Mouse (Mus musculus) ES-E14 (cell line): ENCODE results near the gene Ksr1. TPM values are rescaled to one million over a fixed set of nuclear protein-coding genes. Genes with fewer than 3 reads are reported as not detected.
A peak's percentile ranks its signal among the peaks of the same experiment; 100 is the strongest.

Source experiments
- DNase-seq: peaks from one replicate; pipeline ENCODE4 v3.0.0-alpha.2; 2013; ENCODE audit warnings: low read depth, low spot score
- H3K27ac ChIP-seq: 2 replicates; pipeline ENCODE4 v1.5.1; 2012; ENCODE audit warnings: low read depth, mild to moderate bottlenecking, low read length, moderate library complexity, mixed read lengths; ENCODE audit not compliant: poor library complexity, insufficient read depth, severe bottlenecking
- H3K36me3 ChIP-seq: 2 replicates; pipeline ENCODE4 v1.6.1; 2012; ENCODE audit warnings: mild to moderate bottlenecking, low read length, moderate library complexity, mixed read lengths; ENCODE audit not compliant: control insufficient read depth, poor library complexity, insufficient read depth, severe bottlenecking
- H3K4me1 ChIP-seq, 2 experiments: fragments of 150-350 bp in 1 of 2; sonication (generic) in 1 of 2; 2 replicates each; pipeline ENCODE4 v1.6.1; 2012; ENCODE audit warnings: low read length in 2 of 2, mild to moderate bottlenecking in 1 of 2, mixed read lengths in 1 of 2; ENCODE audit not compliant: control insufficient read depth in 2 of 2, insufficient read depth in 2 of 2, poor library complexity in 1 of 2
- H3K4me3 ChIP-seq, 2 experiments: fragments of 150-350 bp in 1 of 2; sonication (generic) in 1 of 2; 2 replicates each; pipeline ENCODE4 v1.5.1; 2012; ENCODE audit warnings: low read length in 2 of 2, low read depth in 1 of 2, mild to moderate bottlenecking in 1 of 2, mixed read lengths in 1 of 2; ENCODE audit not compliant: insufficient read depth in 1 of 2, poor library complexity in 1 of 2, severe bottlenecking in 1 of 2
- H3K9ac ChIP-seq: 2 replicates; pipeline ENCODE4 v1.6.1; 2012; ENCODE audit warnings: low read depth, mild to moderate bottlenecking, low read length, mixed read lengths; ENCODE audit not compliant: poor library complexity, insufficient read depth, severe bottlenecking
- H3K9me3 ChIP-seq: fragments of 150-350 bp; sonication (generic); 2 replicates; pipeline ENCODE4 v1.6.1; 2012; ENCODE audit warnings: low read depth, mild to moderate bottlenecking, low read length; ENCODE audit not compliant: control insufficient read depth, insufficient read depth
- CHD2 ChIP-seq: IDR thresholded peaks from 2 replicates; pipeline ENCODE4 v1.6.1; 2014; ENCODE audit warnings: mild to moderate bottlenecking, low read depth, low read length, inconsistent platforms
- HCFC1 ChIP-seq: IDR thresholded peaks from 2 replicates; pipeline ENCODE4 v1.6.1; 2012; ENCODE audit warnings: low read length, inconsistent platforms, borderline replicate concordance; ENCODE audit not compliant: insufficient read depth
- MAFK ChIP-seq: IDR thresholded peaks from 2 replicates; pipeline ENCODE4 v1.6.1; 2014; ENCODE audit warnings: mild to moderate bottlenecking, low read depth, low read length, inconsistent platforms; ENCODE audit not compliant: insufficient read depth
- ZC3H11A ChIP-seq: IDR thresholded peaks from 2 replicates; pipeline ENCODE4 v1.6.1; 2012; ENCODE audit warnings: low read depth, mild to moderate bottlenecking, inconsistent platforms, low read length, borderline replicate concordance
- ZNF384 ChIP-seq: IDR thresholded peaks from 2 replicates; pipeline ENCODE4 v1.6.1; 2012; ENCODE audit warnings: low read depth, low read length, inconsistent platforms
- in situ Hi-C, 2 experiments: fragments of 600-800 bp; cut with MboI; formaldehyde crosslinking; loops; one replicate each; pipeline ENCODE4 v1.15.1; 2025; ENCODE audit warnings: low sequenced_read_pairs in 2 of 2, inconsistent platforms in 1 of 2; ENCODE audit not compliant: unreplicated experiment in 2 of 2
- total RNA-seq: library from RNA; depleted of rRNA; stranded (reverse); fragments of 300-350 nt; gene quantifications from 2 replicates; pipeline ENCODE4 v1.2.3, GENCODE M21; 2012

The Ksr1 gene
- total RNA-seq, 1 experiment: 11.3 TPM

- H3K4me3 ChIP-seq: no peak overlapping the region
- no peak for TF ChIP-seq CHD2
- 0 out of 2 replicates have a peak, but pooled peaks have one; percentile 41 for TF ChIP-seq ZNF384
- no peak for TF ChIP-seq MAFK
- TF ChIP-seq ZC3H11A: no peak
- peaks cover 0 to 4% of the 10 kb centered on the region in 2 experiments; a peak in 2 of 4 replicates for H3K4me1 ChIP-seq
- DNase-seq: no peak
- H3K36me3 ChIP-seq: no peaks in the 10 kb centered on the region
- no peak overlapping the region for H3K9ac ChIP-seq
- in situ Hi-C loops: no loop called here
- no peak overlapping the region for H3K27ac ChIP-seq
- no peaks in the 10 kb centered on the region for H3K9me3 ChIP-seq
These were observed 32.8 kb downstream of the Ksr1 start for GRCm38 (mm10) chr11:79113397-79113796.

GRCm38 (mm10) chr11:79112559-79113302 is 33.5 kb downstream of the Ksr1 start:
- Histone ChIP-seq H3K4me3 (no peak overlapping the region), H3K36me3 (no peaks in the 10 kb centered on the region), H3K4me1 (peaks cover 0 to 4% of the 10 kb centered on the region in 2 experiments; a peak in 2 of 4 replicates), H3K27ac (no peak overlapping the region), H3K9me3 (no peaks in the 10 kb centered on the region), H3K9ac (no peak overlapping the region)
- DNase-seq: no peak
- TF ChIP-seq ZC3H11A (no peak), CHD2 (no peak), MAFK (no peak), ZNF384 (no peak), HCFC1 (no peak)
- in situ Hi-C loops: no loop called here

GRCm38 (mm10) chr11:79111864-79112558 is 34.2 kb downstream of the Ksr1 start:
- DNase-seq: no peak
- no peak for TF ChIP-seq HCFC1
- TF ChIP-seq ZNF384: no peak
- no peak for TF ChIP-seq ZC3H11A
- TF ChIP-seq MAFK: no peak
- TF ChIP-seq CHD2: no peak
- in situ Hi-C loops: no loop called here
- Histone ChIP-seq H3K4me1 (peaks cover 0 to 4% of the 10 kb centered on the region in 2 experiments; a peak in 2 of 4 replicates), H3K27ac (no peak overlapping the region), H3K9me3 (no peaks in the 10 kb centered on the region), H3K4me3 (no peak overlapping the region), H3K9ac (no peak overlapping the region), H3K36me3 (no peaks in the 10 kb centered on the region)

- no peak overlapping the region for H3K9ac ChIP-seq
- TF ChIP-seq ZC3H11A (no peak), ZNF384 (no peak), MAFK (no peak), HCFC1 (no peak)
- DNase-seq: no peak
- no peak overlapping the region for H3K4me3 ChIP-seq
- H3K27ac ChIP-seq: no peak overlapping the region
- H3K9me3 ChIP-seq: no peaks in the 10 kb centered on the region
- in situ Hi-C loops: no loop called here
- peaks cover 0 to 4% of the 10 kb centered on the region in 2 experiments; a peak in 2 of 4 replicates for H3K4me1 ChIP-seq
- H3K36me3 ChIP-seq: no peaks in the 10 kb centered on the region
These were observed 35.8 kb downstream of the Ksr1 start for GRCm38 (mm10) chr11:79110446-79110845.
